8 mouse cellular contexts compared by ENCODE assay signal in genomic region chr17:30990254-30990653, GRCm38 (mm10). TPM values are rescaled to one million over a fixed set of nuclear protein-coding genes. Genes with fewer than 3 reads are reported as not detected.
DNase-seq lines count a peak whose midpoint lies in the region; ATAC-seq and TF ChIP-seq lines count a peak whose summit lies in the region.

No protein-coding gene starts in this region.

- no peaks in the 10 kb centered on the region for H3K9me3 ChIP-seq in heart, postnatal 0 days (replicated peaks; ENCODE audit: control insufficient read depth, low read length)

- TF ChIP-seq CTCF in heart, postnatal 0 days (IDR thresholded peaks at IDR 0.05; ENCODE audit: low read depth), result peak; percentile 60

- 0 out of 2 replicates have a peak, but pooled peaks cover 9% of the 10 kb centered on the region for H3K27me3 ChIP-seq in heart, postnatal 0 days (ENCODE audit: control insufficient read depth, insufficient read depth, low read length)

- no peaks in the 10 kb centered on the region for H3K36me3 ChIP-seq in heart, postnatal 0 days (replicated peaks; ENCODE audit: control insufficient read depth, insufficient read depth, low read length)

- 43% methylated on average over 10 of the region's 10 CpGs for WGBS in heart, postnatal 0 days

- peak; percentile 22 for DNase-seq in heart, postnatal 0 days (ENCODE audit: low spot score)
- DNase-seq in heart, adult 11 months, result no peak
- peak; percentile 42 to 48 for DNase-seq in right cerebral cortex, postnatal 10 days (ENCODE audit: low spot score in 2 of 2)
- DNase-seq in right cerebral cortex, postnatal 14 days, result no peak
- peak; percentile 66 for DNase-seq in embryo, embryonic 10.5 days (ENCODE audit: low spot score)
- DNase-seq in lung, postnatal 25 days (ENCODE audit: low spot score), result peak; percentile 27
- no peak for DNase-seq in Muller cell, postnatal 12 days (ENCODE audit: inconsistent ontology term)
- no peak for DNase-seq in spleen, postnatal 4 days (ENCODE audit: low spot score in 2 of 2)

- no peak overlapping the region for H3K9ac ChIP-seq in heart, postnatal 0 days (replicated peaks; ENCODE audit: low read depth, low read length)

- H3K4me2 ChIP-seq in heart, postnatal 0 days (ENCODE audit: low read depth, low read length), result no peak overlapping the region

- H3K4me3 ChIP-seq in heart, postnatal 0 days (ENCODE audit: low read depth, low read length), result no peak overlapping the region

- no peak for TF ChIP-seq EP300 in heart, postnatal 0 days (IDR thresholded peaks at IDR 0.05; ENCODE audit: low read depth)

- no peaks in the 10 kb centered on the region for H3K4me1 ChIP-seq in heart, postnatal 0 days (ENCODE audit: control insufficient read depth, insufficient read depth)

- no peak for ATAC-seq in heart, postnatal 0 days (ENCODE audit: insufficient read depth, low read depth)

- H3K27ac ChIP-seq in heart, postnatal 0 days (ENCODE audit: low read depth), result no peak overlapping the region

RNA-seq across cellular contexts. Expression of gene Umodl1, which starts 35.8 kb away (rescaled TPM):
- total RNA-seq in heart, postnatal 0 days (2014; rRNA removed; ENCODE audit: low replicate concordance), result not detected in 2 replicates
- not detected in 2 replicates for polyA plus RNA-seq in heart, postnatal 0 days (2015; fragmentation: Nextera tagmentation; extraction: Ambion mirVana)

Comparison
In these comparisons a context has a peak if more than half of its experiments do, and no peak if none do; other contexts are left out.
1. DNase-seq: peak in heart, postnatal 0 days (single experiment), right cerebral cortex, postnatal 10 days (2 of 2), embryo, embryonic 10.5 days (single experiment) and lung, postnatal 25 days (single experiment); none in heart, adult 11 months (single experiment), right cerebral cortex, postnatal 14 days (single experiment), Muller cell, postnatal 12 days (single experiment) and spleen, postnatal 4 days (0 of 2).